8 mouse cellular contexts compared by ENCODE assay signal in the genomic region with DNA sequence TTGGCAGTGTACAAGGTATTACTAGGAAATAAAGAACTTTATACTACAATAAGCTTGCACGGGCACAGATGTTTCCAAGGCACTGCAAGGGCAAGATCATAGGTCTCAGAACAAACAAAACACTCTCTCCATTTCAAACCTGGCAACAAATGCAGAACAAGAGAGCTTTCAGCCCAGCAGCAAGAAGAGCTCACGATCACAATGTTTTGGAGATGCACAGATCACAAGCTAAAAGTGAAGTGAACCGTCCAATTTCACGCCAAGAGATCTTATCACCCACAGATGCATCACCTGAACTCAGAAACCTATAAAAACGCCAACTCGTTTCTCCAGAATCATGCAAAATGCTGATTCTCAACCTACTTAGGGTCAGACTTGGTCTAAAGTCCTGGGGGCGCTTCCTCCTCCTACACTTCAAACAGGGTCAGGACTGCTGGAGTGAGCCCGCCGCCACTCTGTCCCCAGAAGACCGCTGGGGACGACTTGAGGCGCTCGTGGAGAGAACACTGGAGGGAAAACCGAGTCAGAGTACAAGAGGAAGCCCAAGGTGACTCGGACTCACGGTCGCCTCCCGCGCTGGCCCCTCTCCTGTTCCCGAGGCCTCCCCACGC. TPM values are rescaled to one million over a fixed set of nuclear protein-coding genes. Genes with fewer than 3 reads are reported as not detected.
DNase-seq lines count a peak whose midpoint lies in the region; ATAC-seq and TF ChIP-seq lines count a peak whose summit lies in the region.

No protein-coding gene starts in this region.

- no peaks in the 10 kb centered on the region for H3K9me3 ChIP-seq in forebrain, embryonic 12.5 days
- H3K9me3 ChIP-seq in liver, embryonic 15.5 days (replicated peaks) = no peaks in the 10 kb centered on the region

- H3K4me3 ChIP-seq in heart, adult 2 months = peak overlapping the region; percentile 100
- peak overlapping the region; percentile 79 for H3K4me3 ChIP-seq in forebrain, embryonic 12.5 days (replicated peaks)
- peak overlapping the region; percentile 83 for H3K4me3 ChIP-seq in liver, embryonic 15.5 days (replicated peaks)

- no peak for TF ChIP-seq CTCF in heart, adult 2 months (IDR thresholded peaks at IDR 0.05)

- H3K36me3 ChIP-seq in heart, adult 2 months (ENCODE audit: control insufficient read depth, insufficient read depth, low read length) = no peaks in the 10 kb centered on the region; the same call in 1 of the 2 replicates
- H3K36me3 ChIP-seq in forebrain, embryonic 12.5 days (replicated peaks) = no peaks in the 10 kb centered on the region
- no peaks in the 10 kb centered on the region; the same call in 1 of the 2 replicates for H3K36me3 ChIP-seq in liver, embryonic 15.5 days (replicated peaks)

- TF ChIP-seq EP300 in heart, adult 2 months (IDR thresholded peaks at IDR 0.05; ENCODE audit: insufficient read depth, low read depth, low read length) = no peak

- peak overlapping the region; percentile 85 for H3K4me2 ChIP-seq in forebrain, embryonic 12.5 days
- peak overlapping the region; percentile 80 for H3K4me2 ChIP-seq in liver, embryonic 15.5 days

- peak; percentile 7 for ATAC-seq in CD4-positive, CD25-positive, alpha-beta regulatory T cell, adult 4 months
- no peak for ATAC-seq in forebrain, embryonic 12.5 days (ENCODE audit: low FRiP score)
- ATAC-seq in liver, embryonic 15.5 days (ENCODE audit: insufficient read depth) = peak; percentile 38

- DNase-seq in heart, adult 2 months = no peak
- no peak for DNase-seq in heart, postnatal 25 days (ENCODE audit: low spot score)
- no peak for DNase-seq in spleen, adult 12 weeks (ENCODE audit: low spot score)
- DNase-seq in right cerebral cortex, postnatal 14 days = no peak
- no peak for DNase-seq in adrenal gland, postnatal 36 days

- intact Hi-C loops in heart, adult 2 months (cut with DNase I) = loop anchor here (2.0 to 10.0 kb wide), 3 partner anchors 34 to 1751 kb away; partner anchors contain the start of genes Eif5b and Txndc9
- intact Hi-C loops in heart, postnatal 25 days (cut with DNase I) = no loop called here

- peak overlapping the region; percentile 73 for H3K27ac ChIP-seq in heart, adult 2 months
- H3K27ac ChIP-seq in forebrain, embryonic 12.5 days = peak overlapping the region; percentile 88
- H3K27ac ChIP-seq in liver, embryonic 15.5 days (replicated peaks) = peak overlapping the region; percentile 81

- H3K9ac ChIP-seq in heart, adult 2 months (ENCODE audit: low read depth, low read length) = peak overlapping the region; percentile 76
- H3K9ac ChIP-seq in forebrain, embryonic 12.5 days = peak overlapping the region; percentile 79
- H3K9ac ChIP-seq in liver, embryonic 15.5 days = peak overlapping the region; percentile 70

- no peaks in the 10 kb centered on the region for H3K4me1 ChIP-seq in heart, adult 2 months (ENCODE audit: control insufficient read depth, insufficient read depth, low read length)
- peaks cover 30% of the 10 kb centered on the region for H3K4me1 ChIP-seq in forebrain, embryonic 12.5 days
- peaks cover 35% of the 10 kb centered on the region for H3K4me1 ChIP-seq in liver, embryonic 15.5 days (replicated peaks)

- no peaks in the 10 kb centered on the region for H3K27me3 ChIP-seq in heart, adult 2 months (ENCODE audit: control insufficient read depth, insufficient read depth, low read length)
- H3K27me3 ChIP-seq in forebrain, embryonic 12.5 days = no peaks in the 10 kb centered on the region
- H3K27me3 ChIP-seq in liver, embryonic 15.5 days = no peaks in the 10 kb centered on the region

- no peak for TF ChIP-seq POLR2A in heart, adult 2 months (IDR thresholded peaks at IDR 0.05; ENCODE audit: insufficient read depth, low read depth, low read length)

- H3K79me2 ChIP-seq in heart, adult 2 months (replicated peaks; ENCODE audit: control insufficient read depth, insufficient read depth, low read length) = 0 out of 2 replicates have a peak, but pooled peaks cover 2% of the 10 kb centered on the region

- WGBS in heart, adult 2 months = 2% methylated on average over 21 of the region's 21 CpGs
- WGBS in forebrain, embryonic 12.5 days = 3% methylated on average over 21 of the region's 21 CpGs
- 2% methylated on average over 21 of the region's 21 CpGs for WGBS in liver, embryonic 15.5 days (ENCODE audit: insufficient replicate concordance)

RNA-seq across cellular contexts. Expression of gene Uggt1, which starts 1.0 kb away (rescaled TPM):
- total RNA-seq in heart, adult 2 months (2021) = 10 to 100 TPM; 28.4 to 29.8 TPM
- 7.3 and 17.5 TPM in 2 replicates for polyA plus RNA-seq in heart, adult 2 months (2012; rRNA removed)
- 10 to 100 TPM; 26.8 to 29.5 TPM for total RNA-seq in heart, postnatal 25 days (2021)
- polyA plus RNA-seq in CD4-positive, CD25-positive, alpha-beta regulatory T cell, adult 4 months (2017; shearing (Covaris generic)) = 10 to 100 TPM; 22.7 to 26.5 TPM
- 59.8 and 65.3 TPM in 2 replicates for polyA plus RNA-seq in forebrain, embryonic 12.5 days (2016; fragmentation: Nextera tagmentation; extraction: Ambion mirVana)
- 19.4 and 19.5 TPM in 2 replicates for polyA plus RNA-seq in liver, embryonic 15.5 days (2015; fragmentation: Nextera tagmentation; extraction: Ambion mirVana)
- 10 to 100 TPM; 47.5 to 53.3 TPM for total RNA-seq in adrenal gland, postnatal 36 days (2021)

RNA-seq across cellular contexts. Expression of gene Neurl3, which starts 30.9 kb away (rescaled TPM):
- total RNA-seq in heart, adult 2 months (2021) = 1 to 10 TPM; 2.2 to 3.0 TPM
- 5.8 and 6.1 TPM in 2 replicates for polyA plus RNA-seq in heart, adult 2 months (2012; rRNA removed)
- total RNA-seq in heart, postnatal 25 days (2021) = 1 to 10 TPM; 3.1 to 3.4 TPM
- polyA plus RNA-seq in CD4-positive, CD25-positive, alpha-beta regulatory T cell, adult 4 months (2017; shearing (Covaris generic)) = 100 to 1,000 TPM in 1 of 2 experiments, 10 to 100 TPM in 1; 62.4 to 137 TPM
- polyA plus RNA-seq in forebrain, embryonic 12.5 days (2016; fragmentation: Nextera tagmentation; extraction: Ambion mirVana) = 0.34 and 0.45 TPM in 2 replicates
- 2.4 and 3.0 TPM in 2 replicates for polyA plus RNA-seq in liver, embryonic 15.5 days (2015; fragmentation: Nextera tagmentation; extraction: Ambion mirVana)
- total RNA-seq in adrenal gland, postnatal 36 days (2021) = 1 to 10 TPM; 6.1 to 6.8 TPM
